Mouse (Mus musculus) hindbrain, postnatal 0 days (tissue): ENCODE measurements at regions not wholly inside any gene's neighbourhood (a gene's known extent, or its start where the extent isn't known, plus 50 kb on each side); places are given as distances from the start of the nearest gene placed in this dataset.

ENCODE experiments used
- ATAC-seq: fragments of 200-750 bp; cut with Nextera tagmentation; 2 replicates; pipeline ENCODE4 v1.8.0; 2017; ENCODE audit warnings: mild to moderate bottlenecking, moderate TSS enrichment, moderate library complexity
- DNase-seq: peaks from one replicate; pipeline ENCODE4 v3.0.0-alpha.2; 2015; ENCODE audit warnings: low spot score
- H3K27ac ChIP-seq: fragments of 300-500 bp; sonication (generic); 2 replicates; pipeline ENCODE4 v1.5.1; 2014; ENCODE audit warnings: mild to moderate bottlenecking
- H3K27me3 ChIP-seq: fragments of 300-500 bp; sonication (generic); 2 replicates; pipeline ENCODE4 v1.6.1; 2014; ENCODE audit warnings: low read length, mixed read lengths; ENCODE audit not compliant: insufficient read depth
- H3K36me3 ChIP-seq: fragments of 300-500 bp; sonication (generic); 2 replicates; pipeline ENCODE4 v1.6.1; 2014; ENCODE audit warnings: low read length, mixed read lengths; ENCODE audit not compliant: insufficient read depth
- H3K4me1 ChIP-seq: fragments of 300-500 bp; sonication (generic); 2 replicates; pipeline ENCODE4 v1.6.1; 2014; ENCODE audit warnings: antibody characterized with exemption, low read length, mixed read lengths; ENCODE audit not compliant: insufficient read depth
- H3K4me2 ChIP-seq: fragments of 300-500 bp; sonication (generic); 2 replicates; pipeline ENCODE4 v1.6.1; 2014; ENCODE audit warnings: low read depth, mild to moderate bottlenecking, low read length, moderate library complexity, mixed read lengths
- H3K4me3 ChIP-seq: fragments of 300-500 bp; sonication (generic); 2 replicates; pipeline ENCODE4 v1.5.1; 2014; ENCODE audit warnings: low read length
- H3K9ac ChIP-seq: fragments of 300-500 bp; sonication (generic); replicated peaks from 2 replicates; pipeline ENCODE4 v1.6.1; 2014; ENCODE audit warnings: mild to moderate bottlenecking, low read length, moderate library complexity, mixed read lengths
- H3K9me3 ChIP-seq: fragments of 300-500 bp; sonication (generic); 2 replicates; pipeline ENCODE4 v1.6.1; 2016; ENCODE audit warnings: low read length, mixed read lengths
- CTCF ChIP-seq: IDR thresholded peaks from 2 replicates; pipeline ENCODE4 v1.5.1; 2016; ENCODE audit warnings: antibody characterized with exemption, control low read depth, low read depth
- WGBS: fragments of 180-500 bp; shearing (Covaris S2); extraction: QIAGEN DNeasy Blood & Tissue Kit; methylation state at CpG from one replicate; pipeline ENCODE4 v1.1.7; 2014; 5-methylcytosine and 5-hydroxymethylcytosine counted together

DNA sequence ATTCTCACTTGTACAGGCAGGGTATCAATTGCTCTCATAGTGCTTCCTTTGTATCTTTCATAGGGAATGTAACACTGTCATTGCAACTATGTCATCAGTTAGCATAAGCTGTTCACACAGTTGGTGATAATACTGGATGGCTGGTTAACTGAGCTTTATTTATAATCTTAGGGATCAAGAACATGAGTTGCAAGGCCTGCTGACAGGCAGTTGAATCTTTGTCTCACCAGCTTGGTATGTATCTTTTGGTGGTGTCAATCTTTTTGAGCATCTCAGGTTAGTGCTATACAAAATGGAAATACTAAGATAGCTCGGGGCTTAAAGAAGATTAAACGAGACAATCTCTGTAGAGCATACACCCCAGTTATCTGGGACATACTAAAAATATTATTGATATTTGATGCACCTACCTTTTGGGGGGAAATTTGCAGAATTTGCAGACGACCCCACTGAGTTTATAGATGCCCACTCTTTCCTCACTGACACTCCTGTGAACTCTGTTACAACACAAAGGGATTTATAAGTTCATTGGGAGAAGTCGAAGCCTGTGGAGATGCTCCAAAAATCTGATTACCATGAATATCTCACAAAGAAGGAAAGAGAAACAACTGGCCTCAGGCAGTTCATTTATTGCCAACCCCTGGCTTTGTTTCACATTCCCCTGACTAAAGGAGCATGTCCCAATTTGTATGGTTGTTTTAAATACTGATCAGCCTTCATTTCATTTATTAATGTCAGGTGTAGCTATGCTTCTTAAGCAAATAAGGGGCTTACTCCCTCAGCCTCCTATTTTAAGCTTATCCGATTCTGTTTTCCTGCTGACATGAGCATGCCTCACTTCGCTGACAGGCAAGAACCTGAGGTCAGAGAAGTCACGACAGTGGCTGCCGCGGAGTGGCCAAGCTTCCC is 193.5 kb downstream of the Fndc1 start:
- Histone ChIP-seq H3K27ac (no peak overlapping the region), H3K36me3 (no peaks in the 10 kb centered on the region), H3K4me3 (no peak overlapping the region), H3K9me3 (peaks cover 5% of the 10 kb centered on the region; the same call in 1 of the 2 replicates), H3K27me3 (no peaks in the 10 kb centered on the region), H3K4me2 (no peak overlapping the region), H3K4me1 (no peaks in the 10 kb centered on the region), H3K9ac (no peak overlapping the region)
- TF ChIP-seq CTCF = no peak
- WGBS = 54% methylated on average over 9 of the region's 9 CpGs
- ATAC-seq (no peak), DNase-seq (no peak)

DNA sequence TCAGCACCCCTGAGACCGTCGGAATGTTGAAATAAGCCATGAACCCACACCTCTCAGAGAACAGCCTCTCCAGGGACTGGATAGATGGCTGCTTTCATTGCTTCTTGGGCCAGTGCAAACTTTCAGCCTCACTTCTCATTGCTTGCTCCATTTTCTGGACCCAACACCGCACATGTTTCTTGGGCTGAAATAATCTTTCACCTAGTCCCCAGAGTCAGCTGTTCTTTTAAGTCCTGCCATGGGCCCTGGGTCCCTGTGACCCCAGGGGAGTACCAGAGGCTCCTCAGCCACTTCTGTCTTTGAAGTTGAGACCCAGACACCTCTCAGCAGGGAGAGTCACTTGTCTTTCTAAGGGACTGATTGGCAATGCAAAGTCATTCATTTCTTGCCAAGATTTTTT is 201.4 kb downstream of the Fndc1 start:
- Histone ChIP-seq H3K4me3 (no peak overlapping the region), H3K4me2 (no peak overlapping the region), H3K4me1 (no peaks in the 10 kb centered on the region), H3K9ac (no peak overlapping the region), H3K27ac (no peak overlapping the region), H3K36me3 (no peaks in the 10 kb centered on the region), H3K27me3 (no peaks in the 10 kb centered on the region), H3K9me3 (peaks cover 5% of the 10 kb centered on the region; the same call in 1 of the 2 replicates)
- DNase-seq (no peak), ATAC-seq (no peak)
- TF ChIP-seq CTCF = no peak
- 73% methylated on average over 3 of the region's 3 CpGs for WGBS

DNA sequence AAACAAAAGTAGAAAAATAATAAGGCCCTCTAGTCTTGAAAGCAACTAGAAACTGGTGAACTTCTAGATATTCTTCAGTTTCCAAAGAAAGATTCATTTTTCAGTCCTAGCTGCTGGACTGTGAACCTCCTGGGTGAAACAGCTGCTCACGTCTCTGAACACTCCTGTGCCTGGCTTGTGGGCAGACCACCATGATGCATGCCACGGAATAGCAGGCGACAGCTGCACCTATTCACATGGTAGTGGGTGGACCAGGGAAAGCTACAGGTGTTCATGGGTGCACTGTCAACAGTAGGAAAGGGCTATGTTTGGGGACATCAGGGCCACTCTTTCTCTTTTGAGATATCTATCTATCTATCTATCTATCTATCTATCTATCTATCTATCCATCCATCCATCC is 203.7 kb downstream of the Fndc1 start:
- Histone ChIP-seq H3K27ac (no peak overlapping the region), H3K9me3 (no peaks in the 10 kb centered on the region), H3K4me1 (no peaks in the 10 kb centered on the region), H3K4me3 (no peak overlapping the region), H3K36me3 (no peaks in the 10 kb centered on the region), H3K9ac (no peak overlapping the region), H3K4me2 (no peak overlapping the region), H3K27me3 (no peaks in the 10 kb centered on the region)
- WGBS = 85% methylated on average over 3 of the region's 3 CpGs
- DNase-seq = no peak
- no peak for ATAC-seq
- no peak for TF ChIP-seq CTCF

DNA sequence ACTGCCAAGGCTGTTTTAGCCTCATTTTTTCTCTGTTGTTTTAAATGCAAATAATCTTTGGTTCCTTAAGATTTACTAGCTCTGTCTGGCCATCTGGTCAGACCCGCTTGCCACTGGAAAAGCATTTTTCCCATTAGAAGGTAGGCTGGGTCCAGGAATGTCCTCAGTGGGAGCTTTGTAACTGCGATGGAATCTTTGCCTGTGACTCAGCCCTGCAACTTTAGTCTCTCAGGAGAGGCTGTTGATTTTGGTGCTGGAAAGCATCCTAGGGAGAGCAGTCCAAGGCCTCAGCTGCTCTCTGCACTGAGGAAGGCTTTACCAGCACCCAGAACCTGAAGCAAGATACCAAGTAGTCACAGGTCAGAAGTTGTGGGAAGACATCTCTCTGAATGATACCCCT is 205.8 kb downstream of the Fndc1 start:
- Histone ChIP-seq H3K27ac (no peak overlapping the region), H3K4me3 (no peak overlapping the region), H3K9ac (no peak overlapping the region), H3K9me3 (no peaks in the 10 kb centered on the region), H3K4me1 (no peaks in the 10 kb centered on the region), H3K36me3 (no peaks in the 10 kb centered on the region), H3K4me2 (no peak overlapping the region), H3K27me3 (no peaks in the 10 kb centered on the region)
- no peak for ATAC-seq
- DNase-seq = no peak
- no peak for TF ChIP-seq CTCF
- 84% methylated on average over 2 of the region's 2 CpGs for WGBS

DNA sequence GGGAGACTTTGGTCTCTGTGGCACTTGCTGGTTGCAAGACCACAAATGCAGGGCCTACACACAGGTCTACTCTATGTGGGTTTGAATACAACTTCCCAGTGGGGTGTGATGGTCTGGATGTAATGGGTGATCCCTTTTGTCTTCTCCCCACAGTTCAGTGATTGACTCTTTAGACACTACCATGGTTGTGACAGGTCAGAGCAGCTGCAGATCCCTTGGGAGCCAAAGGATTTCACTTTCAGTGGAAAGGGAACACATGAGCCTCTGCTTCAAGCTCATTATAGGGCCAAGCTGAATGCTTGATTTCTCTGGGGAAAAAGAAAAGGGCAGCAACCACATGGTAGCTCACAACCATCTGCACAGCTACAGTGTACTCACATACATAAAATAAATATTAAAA is 206.9 kb downstream of the Fndc1 start:
- ATAC-seq (no peak), DNase-seq (no peak)
- no peak overlapping the region for H3K9ac ChIP-seq
- TF ChIP-seq CTCF = no peak
- H3K36me3 ChIP-seq = no peaks in the 10 kb centered on the region
- H3K4me1 ChIP-seq = no peaks in the 10 kb centered on the region
- no peak overlapping the region for H3K27ac ChIP-seq
- no peaks in the 10 kb centered on the region for H3K27me3 ChIP-seq
- H3K9me3 ChIP-seq = no peaks in the 10 kb centered on the region
- H3K4me2 ChIP-seq = no peak overlapping the region
- H3K4me3 ChIP-seq = no peak overlapping the region

DNA sequence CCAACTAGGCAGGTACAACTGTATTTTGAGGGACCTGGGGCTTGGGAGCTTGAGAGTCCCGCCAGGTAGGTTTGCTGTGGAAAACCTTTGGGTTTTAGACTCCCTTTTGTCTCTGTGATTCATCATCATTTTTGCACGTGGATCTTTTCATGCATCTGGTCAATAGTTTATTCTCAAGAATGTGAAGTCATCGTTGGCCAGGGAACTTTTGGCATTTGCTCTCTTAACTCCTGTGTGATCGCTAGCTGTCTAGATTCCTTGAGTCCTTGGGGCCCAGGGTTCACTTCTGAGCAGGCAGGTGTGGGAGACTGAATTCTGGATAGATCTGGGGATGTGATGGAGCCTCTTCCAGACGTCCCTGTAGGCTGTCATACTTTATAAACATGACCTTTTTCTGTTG is 207.5 kb downstream of the Fndc1 start:
- no peak overlapping the region for H3K27ac ChIP-seq
- no peaks in the 10 kb centered on the region for H3K4me1 ChIP-seq
- no peak overlapping the region for H3K9ac ChIP-seq
- H3K36me3 ChIP-seq = no peaks in the 10 kb centered on the region
- no peak for TF ChIP-seq CTCF
- H3K9me3 ChIP-seq = no peaks in the 10 kb centered on the region
- no peak overlapping the region for H3K4me2 ChIP-seq
- DNase-seq (no peak), ATAC-seq (no peak)
- no peak overlapping the region for H3K4me3 ChIP-seq
- WGBS = 73% methylated on average over 5 of the region's 5 CpGs
- H3K27me3 ChIP-seq = no peaks in the 10 kb centered on the region

DNA sequence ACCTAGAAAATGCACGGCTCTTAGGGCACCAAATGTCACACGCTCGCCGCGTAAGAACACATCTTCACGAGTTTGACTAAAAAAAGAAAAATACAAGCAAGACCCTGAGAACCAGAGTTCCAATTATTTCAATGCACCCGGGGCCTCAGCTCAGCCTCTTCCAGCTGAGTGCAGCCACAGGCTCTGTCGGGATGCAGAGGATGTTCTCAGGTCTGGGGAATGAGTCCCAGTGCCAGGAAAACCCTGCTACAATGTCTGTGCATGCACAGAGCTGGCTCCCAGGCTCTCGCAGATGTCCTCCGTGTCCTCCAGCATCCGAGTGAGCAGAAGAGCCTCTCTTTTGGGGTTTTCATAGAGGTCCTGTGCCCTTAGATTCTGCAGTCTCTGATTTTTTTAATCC is 219.1 kb downstream of the Fndc1 start:
- no peaks in the 10 kb centered on the region for H3K27me3 ChIP-seq
- H3K4me2 ChIP-seq = no peak overlapping the region
- DNase-seq = peak; percentile 10
- H3K9me3 ChIP-seq = no peaks in the 10 kb centered on the region
- no peak overlapping the region for H3K9ac ChIP-seq
- no peaks in the 10 kb centered on the region for H3K4me1 ChIP-seq
- H3K4me3 ChIP-seq = no peak overlapping the region
- no peak for ATAC-seq
- no peak overlapping the region for H3K27ac ChIP-seq
- no peak for TF ChIP-seq CTCF
- H3K36me3 ChIP-seq = no peaks in the 10 kb centered on the region
- 60% methylated on average over 11 of the region's 11 CpGs for WGBS
